Mouse (Mus musculus) liver, adult 2 months (tissue): ENCODE measurements around the gene 2300002M23Rik. TPM values are rescaled to one million over a fixed set of nuclear protein-coding genes. Genes with fewer than 3 reads are reported as not detected.

Experiments used
- DNase-seq: peaks from one replicate; pipeline ENCODE4 v3.0.0-alpha.2; 2011; ENCODE audit warnings: low read depth, low spot score; ENCODE audit errors: extremely low read depth
- H3K27ac ChIP-seq: fragments of 200-500 bp; replicated peaks from 2 replicates; pipeline ENCODE4 v1.5.1; 2012; ENCODE audit warnings: low read depth, mild to moderate bottlenecking, control low read depth, inconsistent platforms, low read length; ENCODE audit not compliant: insufficient read depth
- H3K27me3 ChIP-seq: fragments of 200-500 bp; 2 replicates; pipeline ENCODE4 v1.6.1; 2012; ENCODE audit warnings: mild to moderate bottlenecking, moderate library complexity, low read length, inconsistent platforms; ENCODE audit not compliant: control insufficient read depth, insufficient read depth
- H3K36me3 ChIP-seq: fragments of 200-500 bp; 2 replicates; pipeline ENCODE4 v1.6.1; 2012; ENCODE audit warnings: low read length, inconsistent platforms; ENCODE audit not compliant: control insufficient read depth, insufficient read depth
- H3K4me1 ChIP-seq: fragments of 200-500 bp; 2 replicates; pipeline ENCODE4 v1.6.1; 2011; ENCODE audit warnings: low read length; ENCODE audit not compliant: control insufficient read depth, insufficient read depth
- H3K4me3 ChIP-seq: fragments of 200-500 bp; 2 replicates; pipeline ENCODE4 v1.5.1; 2011; ENCODE audit warnings: low read depth, mild to moderate bottlenecking, control low read depth, low read length, moderate library complexity; ENCODE audit not compliant: insufficient read depth
- H3K79me2 ChIP-seq: fragments of 200-500 bp; 2 replicates; pipeline ENCODE4 v1.6.1; 2012; ENCODE audit warnings: inconsistent platforms, mild to moderate bottlenecking, low read length, moderate library complexity; ENCODE audit not compliant: control insufficient read depth, insufficient read depth
- H3K9ac ChIP-seq: fragments of 200-500 bp; 2 replicates; pipeline ENCODE4 v1.6.1; 2012; ENCODE audit warnings: low read depth, mild to moderate bottlenecking, control low read depth, inconsistent platforms, low read length
- CTCF ChIP-seq: fragments of 200-500 bp; IDR thresholded peaks from 2 replicates; pipeline ENCODE4 v1.5.1; 2011; ENCODE audit warnings: low read depth, low read length, control low read depth
- POLR2A ChIP-seq: fragments of 200-500 bp; IDR thresholded peaks from 2 replicates; pipeline ENCODE4 v1.6.1; 2011; ENCODE audit warnings: low read length, control low read depth; ENCODE audit not compliant: insufficient read depth; ENCODE audit errors: extremely low read depth
- WGBS: fragments of 180-500 bp; shearing (Covaris S2); methylation state at CpG from one replicate; pipeline ENCODE4 v1.1.7; 2018; 5-methylcytosine and 5-hydroxymethylcytosine counted together
- polyA plus RNA-seq: library from polyadenylated mRNA; depleted of rRNA; stranded (reverse); fragments of >200 nt; gene quantifications from 2 replicates; pipeline ENCODE4 v1.2.3, GENCODE M21; 2012; rRNA removed
- total RNA-seq: library from RNA; depleted of rRNA; stranded (reverse); fragments of >200 nt; gene quantifications from 2 replicates; pipeline ENCODE4 v1.2.3, GENCODE M21; 2014; rRNA removed

Gene 2300002M23Rik
- total and polyA plus RNA-seq, 2 experiments = not detected

DNA sequence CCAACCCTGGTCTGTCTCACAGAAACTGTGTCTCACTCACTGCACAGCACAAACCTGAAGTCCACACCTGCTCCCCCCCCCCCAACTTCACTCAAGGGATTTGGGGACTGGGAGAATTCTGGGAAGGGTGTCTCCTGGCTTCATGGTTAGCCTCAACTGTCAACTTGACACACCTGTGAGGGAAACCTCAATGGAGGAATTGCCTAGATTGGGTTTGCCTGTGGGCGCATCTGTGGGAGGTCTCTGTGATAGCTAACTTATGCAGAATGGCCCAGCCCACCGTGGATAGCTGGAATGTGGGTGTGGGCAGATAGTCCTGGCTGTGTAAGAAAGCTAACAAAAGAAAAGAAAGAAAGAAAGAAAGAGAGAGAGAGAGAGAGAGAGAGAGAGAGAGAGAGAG lies 34.0 kb downstream of the 2300002M23Rik start, which contains the start of gene Sfta2:
Gene Sfta2 (plus strand): TSS at position 301 of the 400 bp plus-strand sequence.
- WGBS = 46% methylated on average over 2 of the region's 2 CpGs
- H3K27me3 ChIP-seq = no peaks in the 10 kb centered on the region
- H3K4me3 ChIP-seq = no peak within 1 kb of the TSS
- no peak for DNase-seq
- no peaks in the 10 kb centered on the region for H3K79me2 ChIP-seq
- H3K4me1 ChIP-seq = no peaks in the 10 kb centered on the region
- TF ChIP-seq CTCF (no peak), POLR2A (no peak)
- H3K9ac ChIP-seq = no peak within 1 kb of the TSS
- no peaks in the 10 kb centered on the region for H3K36me3 ChIP-seq
- H3K27ac ChIP-seq = no peak within 1 kb of the TSS

- H3K9ac ChIP-seq = no peak overlapping the region
- DNase-seq = no peak
- H3K27me3 ChIP-seq = no peaks in the 10 kb centered on the region
- H3K79me2 ChIP-seq = no peaks in the 10 kb centered on the region
- 35% methylated on average over 8 of the region's 8 CpGs for WGBS
- TF ChIP-seq CTCF (no peak), POLR2A (no peak)
- no peak overlapping the region for H3K4me3 ChIP-seq
- no peak overlapping the region for H3K27ac ChIP-seq
- no peaks in the 10 kb centered on the region for H3K36me3 ChIP-seq
- H3K4me1 ChIP-seq = no peaks in the 10 kb centered on the region
Measured at GRCm38 (mm10) chr17:35601736-35602354, 34.6 kb downstream of the 2300002M23Rik start.

GRCm38 (mm10) chr17:35617127-35617526 lies 49.9 kb downstream of the 2300002M23Rik start:
- Histone ChIP-seq H3K9ac (no peak overlapping the region), H3K4me1 (no peaks in the 10 kb centered on the region), H3K79me2 (no peaks in the 10 kb centered on the region), H3K27ac (no peak overlapping the region), H3K4me3 (no peak overlapping the region), H3K27me3 (0 out of 2 replicates have a peak, but pooled peaks cover 2% of the 10 kb centered on the region), H3K36me3 (no peaks in the 10 kb centered on the region)
- TF ChIP-seq CTCF (no peak), POLR2A (no peak)
- DNase-seq = peak; percentile 3
- 71% methylated on average over 4 of the region's 4 CpGs for WGBS

Other genes with a start within 250 kb of the 2300002M23Rik start
- gene H2-Q1, start 247.0 kb upstream of the 2300002M23Rik start, total RNA-seq = 9.1 and 11.1 TPM in 2 replicates
- gene H2-Q1, start 247.0 kb upstream of the 2300002M23Rik start, polyA plus RNA-seq = 4.4 and 5.5 TPM in 2 replicates
- 0.81 and 1.2 TPM in 2 replicates for gene H2-Q2, start 225.2 kb upstream of the 2300002M23Rik start, total RNA-seq
- 0.37 and 0.75 TPM in 2 replicates for gene H2-Q2, start 225.2 kb upstream of the 2300002M23Rik start, polyA plus RNA-seq
- gene H2-Q4, start 187.8 kb upstream of the 2300002M23Rik start, total RNA-seq = 31.5 and 32.7 TPM in 2 replicates
- gene H2-Q4, start 187.8 kb upstream of the 2300002M23Rik start, polyA plus RNA-seq = 36.2 and 61.8 TPM in 2 replicates
- gene H2-Q6, start 142.6 kb upstream of the 2300002M23Rik start, total RNA-seq = 11.4 and 13.2 TPM in 2 replicates
- gene H2-Q6, start 142.6 kb upstream of the 2300002M23Rik start, polyA plus RNA-seq = 18.2 and 40.0 TPM in 2 replicates
- 40.7 and 56.7 TPM in 2 replicates for gene H2-Q7, start 128.3 kb upstream of the 2300002M23Rik start, total RNA-seq
- gene H2-Q7, start 128.3 kb upstream of the 2300002M23Rik start, polyA plus RNA-seq = 58.1 and 212 TPM in 2 replicates
- 1,696 and 1,845 TPM in 2 replicates for gene H2-Q10, start 97.4 kb upstream of the 2300002M23Rik start, total RNA-seq
- gene H2-Q10, start 97.4 kb upstream of the 2300002M23Rik start, polyA plus RNA-seq = 3,073 and 3,421 TPM in 2 replicates
- not detected in 2 replicates for gene Pou5f1, start 61.4 kb upstream of the 2300002M23Rik start, total RNA-seq
- not detected in 2 replicates for gene Pou5f1, start 61.4 kb upstream of the 2300002M23Rik start, polyA plus RNA-seq
- 1.9 and 4.0 TPM in 2 replicates for gene Tcf19, start 50.6 kb upstream of the 2300002M23Rik start, total RNA-seq
- 2.7 and 3.1 TPM in 2 replicates for gene Tcf19, start 50.6 kb upstream of the 2300002M23Rik start, polyA plus RNA-seq
- 1.4 and 1.9 TPM in 2 replicates for gene Cchcr1, start 50.4 kb upstream of the 2300002M23Rik start, total RNA-seq
- gene Cchcr1, start 50.4 kb upstream of the 2300002M23Rik start, polyA plus RNA-seq = 1.9 and 2.1 TPM in 2 replicates
- gene Psors1c2, start 34.2 kb upstream of the 2300002M23Rik start, total RNA-seq = not detected in 2 replicates
- not detected in 2 replicates for gene Psors1c2, start 34.2 kb upstream of the 2300002M23Rik start, polyA plus RNA-seq
- not detected in 2 replicates for gene Cdsn, start 15.3 kb upstream of the 2300002M23Rik start, total RNA-seq
- not detected in 2 replicates for gene Cdsn, start 15.3 kb upstream of the 2300002M23Rik start, polyA plus RNA-seq
- not detected in 2 replicates for gene Sfta2, start 34.1 kb downstream of the 2300002M23Rik start, total RNA-seq
- not detected in 2 replicates for gene Sfta2, start 34.1 kb downstream of the 2300002M23Rik start, polyA plus RNA-seq
- gene Gm9573, start 59.2 kb downstream of the 2300002M23Rik start, total RNA-seq = not detected in 2 replicates
- gene Gm9573, start 59.2 kb downstream of the 2300002M23Rik start, polyA plus RNA-seq = not detected in 2 replicates
- gene Mucl3, start 76.2 kb downstream of the 2300002M23Rik start, total RNA-seq = not detected in 2 replicates
- not detected in 2 replicates for gene Mucl3, start 76.2 kb downstream of the 2300002M23Rik start, polyA plus RNA-seq
- gene Vars2, start 100.1 kb downstream of the 2300002M23Rik start, total RNA-seq = 6.6 and 11.1 TPM in 2 replicates
- 22.6 and 29.6 TPM in 2 replicates for gene Vars2, start 100.1 kb downstream of the 2300002M23Rik start, polyA plus RNA-seq
- 16.4 and 17.4 TPM in 2 replicates for gene Gtf2h4, start 106.3 kb downstream of the 2300002M23Rik start, total RNA-seq
- gene Gtf2h4, start 106.3 kb downstream of the 2300002M23Rik start, polyA plus RNA-seq = 24.8 and 29.8 TPM in 2 replicates
- 0.55 and 1.4 TPM in 2 replicates for gene Ddr1, start 137.2 kb downstream of the 2300002M23Rik start, total RNA-seq
- 0.98 and 1.5 TPM in 2 replicates for gene Ddr1, start 137.2 kb downstream of the 2300002M23Rik start, polyA plus RNA-seq